In genomic region chr15:79250236-79250635, GRCm38 (mm10) we compare ENCODE assay signal across 21 mouse cellular contexts. TPM values are rescaled to one million over a fixed set of nuclear protein-coding genes. Genes with fewer than 3 reads are reported as not detected.
"Had no signal": no experiment of that assay in that cellular context is flagged by ENCODE, and none has a peak within 500 bp of the region (broad histone marks: within the 10 kb centered on the region; RNA-seq: fewer than 3 reads in every experiment).

No protein-coding gene starts in this region.

- H3K4me3 ChIP-seq: megakaryocyte, embryonic 14.5 days; midbrain, embryonic 13.5 days; midbrain, embryonic 15.5 days; neural tube, embryonic 12.5 days; stomach, embryonic 15.5 days had no signal

- H3K9me3 ChIP-seq: megakaryocyte, embryonic 14.5 days; midbrain, embryonic 13.5 days; midbrain, embryonic 15.5 days; neural tube, embryonic 12.5 days; stomach, embryonic 15.5 days had no signal

- H3K27ac ChIP-seq: macrophage; midbrain, embryonic 13.5 days; midbrain, embryonic 15.5 days; neural tube, embryonic 12.5 days; stomach, embryonic 15.5 days; stomach, postnatal 0 days had no signal

- H3K9ac ChIP-seq: lung, embryonic 14.5 days; midbrain, embryonic 13.5 days; midbrain, embryonic 15.5 days; neural tube, embryonic 12.5 days; stomach, embryonic 15.5 days had no signal

- H3K4me2 ChIP-seq: lung, embryonic 14.5 days; midbrain, embryonic 11.5 days; midbrain, embryonic 13.5 days; midbrain, embryonic 15.5 days; neural tube, embryonic 12.5 days; stomach, embryonic 15.5 days had no signal

- DNase-seq: lung, adult 18-20 months; lung, embryonic 14.5 days; lung, postnatal 10 days; lung, postnatal 36 days; right cerebral cortex, postnatal 14 days; thymus, adult 2 months; thymus, postnatal 25 days; thymus, postnatal 4 days had no signal

- ATAC-seq: midbrain, embryonic 13.5 days; midbrain, embryonic 15.5 days had no signal

RNA-seq across cellular contexts. Expression of gene Slc16a8, which starts 4.3 kb away (rescaled TPM):
- total RNA-seq: megakaryocyte progenitor cell, adult 5-6 weeks; monocyte, adult 5-6 weeks; neutrophil, adult 5-6 weeks had no signal
- polyA plus RNA-seq: macrophage; spleen, adult 2 months; testis, adult 2 months had no signal

RNA-seq across cellular contexts. Expression of gene Gm49486, which starts 21.0 kb away (rescaled TPM):
- total RNA-seq: monocyte, adult 5-6 weeks had no signal
- polyA plus RNA-seq: macrophage; spleen, adult 2 months had no signal

RNA-seq across cellular contexts. Expression of gene Baiap2l2, which starts 35.1 kb away (rescaled TPM):
- total RNA-seq: neutrophil, adult 5-6 weeks had no signal
- polyA plus RNA-seq: macrophage had no signal
